Mouse (Mus musculus): ENCODE results near the gene Rarb. TPM values are rescaled to one million over a fixed set of nuclear protein-coding genes. Genes with fewer than 3 reads are reported as not detected.
"Not testable (repeated sequence)": the region's sequence is repeated elsewhere in the genome, so short reads cannot be mapped to it uniquely, and the experiment has no call there.

The Rarb gene
- 1 to 10 TPM; 6.0 to 6.9 TPM for total RNA-seq (2021)
- long read RNA-seq, transcript Rarb-201 (8 exons, 3,108 nt), result major isoform, 6 of 7 reads
- long read RNA-seq, partial matches to known transcripts, result 0 of 7 reads
- long read RNA-seq, other reads (novel, unspliced or antisense), result 0 of 7 reads

- no peak for DNase-seq (ENCODE audit: low spot score in 2 of 2)
Observed at GRCm38 (mm10) chr14:16818602-16819250, at the start of gene Rarb. Rarb (minus strand) TSS chr14:16819156.

GRCm38 (mm10) chr14:16842036-16842435, 23.1 kb upstream of the Rarb start:
- no peak for DNase-seq (ENCODE audit: low spot score in 2 of 2)

DNA sequence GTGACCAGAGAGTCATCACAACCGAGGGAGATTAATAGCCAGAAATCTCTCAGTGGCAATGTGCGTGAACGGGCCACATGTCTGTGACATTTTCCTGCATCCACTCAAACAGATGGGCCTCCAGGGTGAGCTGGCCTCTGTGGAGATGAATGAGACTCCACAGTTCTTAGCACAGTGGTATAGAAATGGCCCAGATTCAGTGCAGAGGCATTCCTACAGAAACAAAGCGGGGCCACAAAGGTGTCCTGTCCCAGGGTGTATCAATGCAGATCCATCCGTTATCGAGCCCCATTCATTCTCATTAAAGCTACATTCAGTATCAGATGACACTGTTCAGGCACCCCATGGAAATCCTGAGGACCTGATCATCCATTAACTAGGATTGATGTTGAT, 22.6 kb upstream of the Rarb start:
- no peak for DNase-seq (ENCODE audit: low spot score in 2 of 2)

DNA sequence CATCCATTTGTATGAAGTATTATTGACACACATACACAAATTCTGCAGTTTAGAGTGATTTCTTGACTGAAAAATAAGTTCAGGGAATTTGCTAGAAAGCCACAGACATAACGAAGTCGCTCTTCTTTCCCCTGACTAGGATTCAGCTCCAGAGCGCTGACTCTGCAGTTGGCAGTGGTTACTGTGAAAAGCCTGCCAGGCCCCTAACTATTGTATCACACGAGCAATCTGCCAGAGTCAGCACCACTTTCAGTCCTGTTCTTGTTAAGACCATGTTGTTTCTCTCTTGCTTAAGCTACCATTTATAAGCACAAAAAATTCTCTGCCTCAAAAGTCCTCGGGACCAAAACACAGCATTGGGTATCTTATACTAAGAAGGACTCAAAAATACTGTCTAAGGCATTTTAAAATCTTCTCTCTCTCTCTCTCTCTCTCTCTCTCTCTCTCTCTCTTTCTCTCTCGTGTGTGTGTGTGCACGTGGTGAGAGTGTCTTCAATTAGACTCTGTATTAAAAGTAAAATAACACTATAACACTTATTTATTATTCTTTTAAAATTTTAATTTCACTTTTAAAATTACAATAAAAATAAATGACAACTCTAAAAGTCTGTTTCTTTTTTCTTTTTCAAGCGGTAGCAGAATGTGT, 22.1 kb upstream of the Rarb start:
- peak; percentile 66 to 82 for DNase-seq (ENCODE audit: low spot score in 2 of 2)

DNA sequence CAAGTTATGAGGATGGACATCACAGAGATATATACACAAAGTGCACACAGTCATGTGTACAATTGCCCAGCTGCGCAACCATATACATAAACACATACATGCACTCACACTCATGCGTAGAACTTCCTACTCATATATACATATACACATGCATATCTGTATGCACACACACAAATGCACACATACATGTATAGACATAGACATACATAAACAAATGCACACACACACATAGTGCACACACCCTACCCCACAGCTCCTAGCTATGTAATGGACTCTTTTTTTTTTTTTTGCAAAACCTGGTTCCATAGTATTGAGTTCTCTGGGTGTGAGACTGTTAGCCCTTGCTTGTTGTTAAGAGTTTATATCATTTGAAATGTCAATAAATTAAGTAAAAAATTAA, 21.2 kb upstream of the Rarb start:
- no peak for DNase-seq (ENCODE audit: low spot score in 2 of 2)

GRCm38 (mm10) chr14:16815096-16815741, 3.7 kb downstream of the Rarb start:
- DNase-seq (ENCODE audit: low spot score in 2 of 2), result no peak

- DNase-seq (ENCODE audit: low spot score in 2 of 2), result no peak
Observed at GRCm38 (mm10) chr14:16806155-16806554, 12.8 kb downstream of the Rarb start.

- no peak for DNase-seq (ENCODE audit: low spot score in 2 of 2)
Observed at GRCm38 (mm10) chr14:16790161-16790560, 28.8 kb downstream of the Rarb start.

- DNase-seq (ENCODE audit: low spot score in 2 of 2), result no peak
Observed at GRCm38 (mm10) chr14:16781942-16782541, 36.9 kb downstream of the Rarb start.

DNA sequence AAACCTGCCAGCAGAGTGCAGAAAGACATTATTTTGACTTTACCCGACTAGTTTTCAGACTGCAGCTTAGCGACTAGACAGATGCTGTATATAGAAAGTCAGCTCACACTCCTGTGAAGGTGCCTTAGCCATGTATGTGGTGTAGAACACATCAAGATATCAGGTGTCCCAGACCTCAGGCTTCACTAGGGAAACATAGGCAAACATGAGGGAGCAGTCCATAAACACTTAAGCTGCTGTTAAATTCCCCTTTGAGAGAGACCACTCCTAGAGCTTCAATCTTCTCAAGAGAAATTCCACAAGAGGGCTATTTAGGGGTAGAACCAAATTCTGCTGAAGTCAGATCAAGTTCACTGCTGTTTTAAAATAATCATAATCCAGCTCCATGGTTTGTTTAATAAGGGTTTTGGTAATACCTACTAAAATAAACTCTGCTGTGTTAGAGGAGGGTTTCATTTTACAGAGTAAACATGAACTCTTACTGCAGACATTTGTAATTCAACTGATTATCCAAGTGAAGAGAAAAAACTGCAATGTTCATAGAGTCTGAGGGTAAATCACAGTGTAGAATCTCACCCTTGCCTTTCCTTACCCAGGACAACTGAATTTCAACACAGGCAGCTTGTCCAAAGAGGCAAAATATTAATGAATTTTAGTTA, 42.1 kb downstream of the Rarb start:
- no peak for DNase-seq (ENCODE audit: low spot score in 2 of 2)

GRCm38 (mm10) chr14:16772927-16773326, 46.0 kb downstream of the Rarb start:
- DNase-seq (ENCODE audit: low spot score in 2 of 2), result no peak

DNA sequence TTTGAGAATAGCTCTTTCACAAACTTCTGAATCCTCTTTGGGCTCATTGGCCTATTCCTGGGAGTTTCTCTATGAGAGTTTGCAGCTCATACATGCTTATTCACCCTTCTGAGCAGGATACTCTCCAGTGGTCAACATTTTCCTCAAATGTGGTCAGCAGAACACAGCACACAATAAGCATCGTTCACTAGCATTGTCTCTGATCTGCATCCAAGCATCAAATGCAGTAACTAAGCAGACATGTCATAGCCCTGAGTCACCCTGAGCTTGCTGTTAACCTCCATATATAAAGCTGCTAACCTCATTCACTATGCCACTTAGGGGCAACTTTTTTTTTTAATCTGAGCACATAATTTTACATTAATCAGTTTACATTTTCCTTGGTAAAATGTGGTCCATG, 53.1 kb downstream of the Rarb start:
- no peak for DNase-seq (ENCODE audit: low spot score in 2 of 2)

- DNase-seq (ENCODE audit: low spot score in 2 of 2), result no peak
Observed at GRCm38 (mm10) chr14:16762773-16763172, 56.2 kb downstream of the Rarb start.

GRCm38 (mm10) chr14:16758773-16759434, 60.1 kb downstream of the Rarb start:
- no peak for DNase-seq (ENCODE audit: low spot score in 2 of 2)

DNA sequence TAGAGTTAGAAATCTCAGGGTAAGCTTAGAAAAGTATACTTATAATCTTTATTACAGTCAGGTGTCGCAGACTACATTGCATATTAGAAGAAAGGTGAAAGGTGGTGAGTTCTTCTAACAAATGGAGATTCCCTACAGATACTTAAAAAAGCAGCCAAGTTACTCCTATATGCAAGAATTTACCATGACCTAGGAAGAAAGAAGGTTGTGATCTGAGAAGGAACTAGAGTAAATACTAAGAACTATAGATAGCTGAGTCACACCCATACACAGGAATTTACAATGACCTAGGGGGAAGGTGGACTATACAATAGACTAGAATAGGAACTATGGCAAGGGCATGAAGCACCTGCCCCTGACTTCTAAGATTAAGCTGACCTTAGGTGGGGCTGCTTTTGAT, 63.4 kb downstream of the Rarb start:
- not testable (repeated sequence) for DNase-seq (ENCODE audit: low spot score in 2 of 2)

- DNase-seq (ENCODE audit: low spot score in 2 of 2), result no peak
Observed at GRCm38 (mm10) chr14:16752648-16753047, 66.3 kb downstream of the Rarb start.

- peak in 1 of 2 experiments; percentile 9 for DNase-seq (ENCODE audit: low spot score in 2 of 2)
Observed at GRCm38 (mm10) chr14:16746982-16747578, 71.9 kb downstream of the Rarb start.

DNA sequence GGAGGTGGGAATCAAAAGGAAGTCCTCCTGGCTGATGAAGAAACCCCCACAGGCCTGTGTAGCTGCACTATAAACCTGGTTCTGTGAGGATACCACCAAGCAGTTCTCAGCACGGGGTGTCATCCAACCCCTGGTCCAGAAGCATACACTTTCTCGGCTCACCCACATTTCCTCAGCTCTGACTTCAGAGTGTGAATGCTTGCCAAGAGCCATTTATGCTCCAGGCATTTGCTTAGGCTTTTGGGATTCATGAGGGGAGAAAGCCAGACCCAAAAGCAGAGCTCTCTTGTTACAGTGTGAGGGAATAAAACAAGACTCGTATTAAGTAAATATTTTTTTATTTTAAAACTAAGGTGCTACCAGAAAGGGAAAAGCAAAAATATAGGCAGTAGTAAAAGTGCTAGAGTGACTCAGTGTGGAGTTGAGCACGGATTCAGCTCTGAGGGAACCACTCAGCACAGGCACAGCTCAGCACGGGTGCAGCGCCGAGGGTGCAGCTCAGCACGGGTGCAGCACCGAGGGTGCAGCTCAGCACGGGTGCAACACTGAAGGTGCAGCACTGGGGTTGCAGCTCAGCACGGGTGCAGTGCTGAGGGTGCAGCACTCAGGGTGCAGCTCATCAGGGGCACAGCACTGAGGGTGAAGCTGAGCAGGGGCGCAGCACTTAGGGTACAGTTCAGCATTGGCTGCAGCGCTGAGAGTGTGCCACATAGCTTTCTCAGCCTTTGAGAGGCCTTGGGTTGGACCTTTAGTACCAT, 77.8 kb downstream of the Rarb start:
- DNase-seq (ENCODE audit: low spot score in 2 of 2), result no peak

DNA sequence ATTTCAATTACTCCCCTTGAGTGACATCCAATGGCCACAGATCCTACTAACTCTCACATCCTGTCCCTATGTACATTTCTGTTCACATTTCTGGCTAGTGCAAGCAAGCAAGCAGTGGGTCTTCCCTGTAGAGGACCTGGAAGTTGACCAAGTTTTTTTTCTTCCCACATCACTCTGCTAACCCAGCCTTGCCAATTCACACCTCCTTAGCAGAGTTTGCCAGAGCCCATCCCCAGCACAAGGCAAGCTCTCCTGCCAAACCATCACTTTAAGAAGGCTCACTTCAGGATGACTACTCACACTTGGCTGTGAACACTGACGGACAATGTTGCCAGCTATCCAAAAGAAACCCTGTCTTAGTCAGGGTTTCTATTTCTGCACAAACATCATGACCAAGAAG, 80.4 kb downstream of the Rarb start:
- no peak for DNase-seq (ENCODE audit: low spot score in 2 of 2)

DNA sequence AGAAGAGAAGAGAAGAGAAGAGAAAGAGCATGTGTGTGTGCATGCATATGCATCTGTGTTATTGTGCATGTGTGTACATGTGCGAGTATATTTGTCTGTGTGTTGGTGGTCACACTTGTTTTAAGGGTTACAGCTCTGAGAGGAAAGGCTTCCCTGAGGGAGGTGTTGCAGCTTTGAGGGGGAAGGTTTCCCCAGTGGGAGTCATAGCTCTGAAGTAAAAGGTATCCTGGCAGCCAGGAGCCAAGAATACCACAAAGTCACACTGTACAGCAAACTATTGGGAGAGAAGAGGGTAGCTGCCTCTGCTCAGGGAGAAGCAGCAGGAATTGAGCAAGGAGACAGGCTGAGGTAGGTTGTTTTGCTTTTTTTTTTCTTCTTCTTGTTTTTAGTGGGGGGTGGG, 81.2 kb downstream of the Rarb start:
- no peak for DNase-seq (ENCODE audit: low spot score in 2 of 2)
